Mouse (Mus musculus): ENCODE measurements around the gene Mark2. TPM values are rescaled to one million over a fixed set of nuclear protein-coding genes. Genes with fewer than 3 reads are reported as not detected.

Gene Mark2
- polyA plus RNA-seq, 1 experiment, result 33.7 TPM

DNA sequence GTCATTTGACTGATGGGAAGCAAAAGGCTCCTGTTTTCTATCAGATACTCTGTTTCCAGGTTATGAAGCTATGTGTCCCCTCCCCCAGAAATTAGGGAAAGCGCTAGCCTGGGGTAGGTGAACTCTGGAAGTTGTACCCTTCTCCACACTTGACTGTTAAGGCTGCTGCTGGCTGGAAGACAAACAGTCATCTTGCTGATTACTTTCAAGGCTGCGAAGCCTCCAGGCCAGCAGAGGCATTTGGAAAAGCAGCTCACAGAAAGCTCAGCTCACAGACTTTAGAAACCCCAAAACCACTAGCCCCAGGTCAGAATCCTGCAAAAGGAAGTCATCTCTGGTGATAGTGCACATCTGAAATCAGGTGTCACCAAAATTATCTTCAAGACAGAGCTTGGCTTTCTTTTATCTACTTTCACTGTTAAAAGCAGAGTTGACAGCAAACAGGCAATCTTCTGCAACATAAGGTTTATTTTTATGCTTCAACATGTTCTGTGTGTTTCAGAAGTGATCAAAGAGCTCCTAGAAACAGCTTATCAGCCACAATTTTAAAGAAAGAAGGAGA is 3.8 kb downstream of the Mark2 start:
- Histone ChIP-seq H3K36me3 (ENCODE audit: control insufficient read depth, insufficient read depth) (no peaks in the 10 kb centered on the region), H3K4me3 (no peak overlapping the region), H3K79me2 (ENCODE audit: control insufficient read depth, insufficient read depth) (peaks cover 82% of the 10 kb centered on the region), H3K4me2 (ENCODE audit: low read depth) (no peak overlapping the region), H3ac (ENCODE audit: control insufficient read depth, insufficient read length) (no peak overlapping the region), H3K27me3 (ENCODE audit: control insufficient read depth, insufficient read depth, insufficient read length) (no peaks in the 10 kb centered on the region)
- TF ChIP-seq TCF12 (IDR thresholded peaks at IDR 0.05; ENCODE audit: insufficient read depth, poor library complexity, severe bottlenecking) (no peak), POLR2AphosphoS2 (IDR thresholded peaks at IDR 0.05; ENCODE audit: insufficient read length, low read depth) (no peak), POLR2A (IDR thresholded peaks at IDR 0.05; ENCODE audit: insufficient read length, low read depth) (no peak), MAX (IDR thresholded peaks at IDR 0.05; ENCODE audit: low read depth) (no peak), SRF (IDR thresholded peaks at IDR 0.05; ENCODE audit: control insufficient read depth, insufficient read length, low read depth) (no peak), E2F4 (IDR thresholded peaks at IDR 0.05; ENCODE audit: insufficient read depth) (no peak), MYOG (IDR thresholded peaks at IDR 0.05; ENCODE audit: control insufficient read depth in 1 of 3, insufficient read depth in 1 of 3, insufficient read length in 2 of 3, low read depth in 2 of 3) (no peak), REST (IDR thresholded peaks at IDR 0.05; ENCODE audit: insufficient read depth, insufficient read length) (no peak), MYOD1 (IDR thresholded peaks at IDR 0.05; ENCODE audit: control insufficient read depth in 1 of 3, insufficient read length in 2 of 3, low read depth in 2 of 3) (no peak), USF1 (IDR thresholded peaks at IDR 0.05; ENCODE audit: low read depth) (no peak), TCF3 (IDR thresholded peaks at IDR 0.05; ENCODE audit: insufficient read length, low read depth) (no peak), CEBPB (IDR thresholded peaks at IDR 0.05; ENCODE audit: insufficient read depth, poor library complexity, severe bottlenecking) (no peak)

DNA sequence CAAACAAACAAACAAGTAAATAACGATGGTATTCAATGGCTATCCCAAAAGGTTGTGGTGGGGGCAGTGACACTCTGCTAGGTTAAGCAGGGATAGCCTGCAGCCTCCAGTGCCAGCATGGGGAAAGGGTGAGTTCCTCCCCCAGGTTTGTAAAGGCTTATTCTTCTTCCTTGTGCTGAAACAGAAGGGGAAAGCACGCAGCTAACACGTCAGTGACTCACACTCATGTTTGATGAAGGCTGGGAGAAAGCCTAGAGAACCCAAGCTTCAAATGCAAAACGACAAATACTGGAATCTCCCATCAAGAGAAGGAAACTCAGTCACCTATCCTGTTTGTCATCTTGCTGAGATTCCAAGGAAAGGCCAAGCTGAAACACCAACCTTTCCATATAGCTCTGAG is 6.0 kb downstream of the Mark2 start:
- Histone ChIP-seq H3ac (ENCODE audit: control insufficient read depth, insufficient read length) (no peak overlapping the region), H3K4me2 (ENCODE audit: low read depth) (no peak overlapping the region), H3K27me3 (ENCODE audit: control insufficient read depth, insufficient read depth, insufficient read length) (no peaks in the 10 kb centered on the region), H3K4me3 (no peak overlapping the region), H3K36me3 (ENCODE audit: control insufficient read depth, insufficient read depth) (no peaks in the 10 kb centered on the region), H3K79me2 (ENCODE audit: control insufficient read depth, insufficient read depth) (peaks cover 100% of the 10 kb centered on the region)
- TF ChIP-seq MAX (IDR thresholded peaks at IDR 0.05; ENCODE audit: low read depth) (no peak), E2F4 (IDR thresholded peaks at IDR 0.05; ENCODE audit: insufficient read depth) (no peak), CEBPB (IDR thresholded peaks at IDR 0.05; ENCODE audit: insufficient read depth, poor library complexity, severe bottlenecking) (no peak), USF1 (IDR thresholded peaks at IDR 0.05; ENCODE audit: low read depth) (no peak), MYOG (IDR thresholded peaks at IDR 0.05; ENCODE audit: control insufficient read depth in 1 of 3, insufficient read depth in 1 of 3, insufficient read length in 2 of 3, low read depth in 2 of 3) (no peak)

DNA sequence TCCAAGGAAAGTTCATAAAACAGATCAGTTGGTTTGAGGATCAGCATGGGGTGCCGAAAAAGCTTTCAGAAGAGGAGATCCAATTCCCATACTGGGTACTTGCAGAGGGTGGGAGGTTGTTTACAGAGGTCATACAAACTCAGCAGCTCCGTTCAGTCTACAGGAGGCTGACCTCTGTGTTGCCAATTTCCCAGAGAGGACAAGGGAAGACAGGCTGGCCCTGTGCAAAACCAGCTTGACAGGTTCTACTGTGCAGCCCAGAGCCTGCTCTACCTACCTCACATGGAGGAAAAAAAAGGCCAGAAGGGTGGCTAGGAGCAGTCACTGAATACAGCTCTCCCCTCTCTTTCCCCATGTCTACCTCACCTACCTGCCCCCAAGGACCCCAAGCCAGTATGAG is 7.6 kb downstream of the Mark2 start:
- no peaks in the 10 kb centered on the region for H3K27me3 ChIP-seq (ENCODE audit: control insufficient read depth, insufficient read depth, insufficient read length)
- no peak for TF ChIP-seq MYOG (IDR thresholded peaks at IDR 0.05; ENCODE audit: control insufficient read depth in 1 of 3, insufficient read depth in 1 of 3, insufficient read length in 2 of 3, low read depth in 2 of 3)
- TF ChIP-seq TCF3 (IDR thresholded peaks at IDR 0.05; ENCODE audit: insufficient read length, low read depth), result no peak
- no peak for TF ChIP-seq MAX (IDR thresholded peaks at IDR 0.05; ENCODE audit: low read depth)
- no peak for TF ChIP-seq REST (IDR thresholded peaks at IDR 0.05; ENCODE audit: insufficient read depth, insufficient read length)
- no peak for TF ChIP-seq USF1 (IDR thresholded peaks at IDR 0.05; ENCODE audit: low read depth)
- no peak for TF ChIP-seq POLR2A (IDR thresholded peaks at IDR 0.05; ENCODE audit: insufficient read length, low read depth)
- no peak for TF ChIP-seq CEBPB (IDR thresholded peaks at IDR 0.05; ENCODE audit: insufficient read depth, poor library complexity, severe bottlenecking)
- no peak for TF ChIP-seq E2F4 (IDR thresholded peaks at IDR 0.05; ENCODE audit: insufficient read depth)
- TF ChIP-seq MYOD1 (IDR thresholded peaks at IDR 0.05; ENCODE audit: control insufficient read depth in 1 of 3, insufficient read length in 2 of 3, low read depth in 2 of 3), result no peak
- TF ChIP-seq TCF12 (IDR thresholded peaks at IDR 0.05; ENCODE audit: insufficient read depth, poor library complexity, severe bottlenecking), result no peak
- TF ChIP-seq POLR2AphosphoS2 (IDR thresholded peaks at IDR 0.05; ENCODE audit: insufficient read length, low read depth), result no peak
- no peak for TF ChIP-seq SRF (IDR thresholded peaks at IDR 0.05; ENCODE audit: control insufficient read depth, insufficient read length, low read depth)
- no peak overlapping the region for H3ac ChIP-seq (ENCODE audit: control insufficient read depth, insufficient read length)
- no peak overlapping the region for H3K4me2 ChIP-seq (ENCODE audit: low read depth)
- no peak overlapping the region for H3K4me3 ChIP-seq
- H3K79me2 ChIP-seq (ENCODE audit: control insufficient read depth, insufficient read depth), result peaks cover 100% of the 10 kb centered on the region
- no peaks in the 10 kb centered on the region for H3K36me3 ChIP-seq (ENCODE audit: control insufficient read depth, insufficient read depth)

DNA sequence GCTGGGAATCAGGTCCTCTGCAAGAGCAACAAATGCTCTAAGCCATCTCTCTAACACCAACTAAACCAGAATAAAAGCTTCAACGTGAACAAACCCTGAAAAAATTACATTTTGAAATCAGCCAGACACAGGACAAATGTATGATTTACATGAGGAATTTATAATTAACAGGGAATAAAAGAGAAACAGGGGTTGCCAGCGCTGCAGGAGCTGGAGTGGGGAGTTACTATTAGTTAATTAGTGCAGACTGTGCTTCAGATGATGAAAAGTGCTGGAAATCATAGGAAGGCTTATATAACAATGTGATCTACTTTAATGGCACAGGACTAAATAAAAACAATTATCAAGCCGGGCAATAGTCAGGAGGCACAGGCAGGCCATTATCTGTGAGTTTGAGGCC is 20.3 kb downstream of the Mark2 start:
- no peaks in the 10 kb centered on the region for H3K36me3 ChIP-seq (ENCODE audit: control insufficient read depth, insufficient read depth)
- TF ChIP-seq REST (IDR thresholded peaks at IDR 0.05; ENCODE audit: insufficient read depth, insufficient read length), result no peak
- no peak for TF ChIP-seq E2F4 (IDR thresholded peaks at IDR 0.05; ENCODE audit: insufficient read depth)
- no peak for TF ChIP-seq POLR2AphosphoS2 (IDR thresholded peaks at IDR 0.05; ENCODE audit: insufficient read length, low read depth)
- no peak for TF ChIP-seq POLR2A (IDR thresholded peaks at IDR 0.05; ENCODE audit: insufficient read length, low read depth)
- no peak for TF ChIP-seq TCF3 (IDR thresholded peaks at IDR 0.05; ENCODE audit: insufficient read length, low read depth)
- no peak for TF ChIP-seq MYOD1 (IDR thresholded peaks at IDR 0.05; ENCODE audit: control insufficient read depth in 1 of 3, insufficient read length in 2 of 3, low read depth in 2 of 3)
- TF ChIP-seq MAX (IDR thresholded peaks at IDR 0.05; ENCODE audit: low read depth), result no peak
- no peak for TF ChIP-seq SRF (IDR thresholded peaks at IDR 0.05; ENCODE audit: control insufficient read depth, insufficient read length, low read depth)
- no peak for TF ChIP-seq TCF12 (IDR thresholded peaks at IDR 0.05; ENCODE audit: insufficient read depth, poor library complexity, severe bottlenecking)
- no peak for TF ChIP-seq MYOG (IDR thresholded peaks at IDR 0.05; ENCODE audit: control insufficient read depth in 1 of 3, insufficient read depth in 1 of 3, insufficient read length in 2 of 3, low read depth in 2 of 3)
- TF ChIP-seq USF1 (IDR thresholded peaks at IDR 0.05; ENCODE audit: low read depth), result no peak
- no peak for TF ChIP-seq CEBPB (IDR thresholded peaks at IDR 0.05; ENCODE audit: insufficient read depth, poor library complexity, severe bottlenecking)
- no peak overlapping the region for H3K4me3 ChIP-seq
- no peak overlapping the region for H3K4me2 ChIP-seq (ENCODE audit: low read depth)
- no peak overlapping the region for H3ac ChIP-seq (ENCODE audit: control insufficient read depth, insufficient read length)
- no peaks in the 10 kb centered on the region for H3K27me3 ChIP-seq (ENCODE audit: control insufficient read depth, insufficient read depth, insufficient read length)
- peaks cover 96% of the 10 kb centered on the region for H3K79me2 ChIP-seq (ENCODE audit: control insufficient read depth, insufficient read depth)

All from myocyte (in vitro differentiated cells).